Mouse (Mus musculus) heart, postnatal 0 days (tissue): ENCODE measurements around the gene Sptssb.

Source experiments
- CTCF ChIP-seq: IDR thresholded peaks from 2 replicates; pipeline ENCODE4 v1.5.1; 2016; ENCODE audit warnings: antibody characterized with exemption, control low read depth, low read depth
- EP300 ChIP-seq: IDR thresholded peaks from 2 replicates; pipeline ENCODE4 v1.6.1; 2016; ENCODE audit warnings: antibody characterized with exemption, low read depth

- no peak for TF ChIP-seq CTCF
- TF ChIP-seq EP300 = no peak
Observed at GRCm38 (mm10) chr3:69819146-69819850, 40.4 kb downstream of the Sptssb start.
